In genomic region chr6:120482021-120482420, GRCm38 (mm10) we compare ENCODE assay signal across 19 mouse cellular contexts. TPM values are rescaled to one million over a fixed set of nuclear protein-coding genes. Genes with fewer than 3 reads are reported as not detected.
DNase-seq lines count a peak whose midpoint lies in the region; ATAC-seq and TF ChIP-seq lines count a peak whose summit lies in the region.
"Had no signal": no experiment of that assay in that cellular context is flagged by ENCODE, and none has a peak within 500 bp of the region (broad histone marks: within the 10 kb centered on the region; RNA-seq: fewer than 3 reads in every experiment).

No protein-coding gene starts in this region.

- no peak for ATAC-seq in forebrain, embryonic 13.5 days
- ATAC-seq: forebrain, embryonic 15.5 days; forebrain, postnatal 0 days had no signal

- WGBS in bone marrow, adult 2 months = 91% methylated on average over 14 of the region's 14 CpGs
- WGBS in forebrain, embryonic 13.5 days = 92% methylated on average over 14 of the region's 14 CpGs

- H3K4me1 ChIP-seq in bone marrow, adult 2 months (ENCODE audit: control insufficient read depth, insufficient read depth, low read length) = peaks cover 16% of the 10 kb centered on the region
- peaks cover 13% of the 10 kb centered on the region; the same call in 1 of the 2 replicates for H3K4me1 ChIP-seq in embryonic fibroblast, embryonic 13.5 days (ENCODE audit: control insufficient read depth, insufficient read depth, low read length)
- 0 out of 2 replicates have a peak, but pooled peaks cover 3% of the 10 kb centered on the region for H3K4me1 ChIP-seq in forebrain, embryonic 13.5 days
- H3K4me1 ChIP-seq: embryonic facial prominence, embryonic 10.5 days; embryonic facial prominence, embryonic 12.5 days had no signal

- no peak for TF ChIP-seq CTCF in left cerebral cortex, adult 2 months (IDR thresholded peaks at IDR 0.05)
- TF ChIP-seq CTCF in bone marrow, adult 2 months (IDR thresholded peaks at IDR 0.05; ENCODE audit: control insufficient read depth, insufficient read depth, low read length) = no peak
- no peak for TF ChIP-seq CTCF in embryonic fibroblast, embryonic 13.5 days (IDR thresholded peaks at IDR 0.05; ENCODE audit: borderline replicate concordance, insufficient read depth, low read length)

- no peak overlapping the region for H3K9ac ChIP-seq in forebrain, embryonic 13.5 days
- H3K9ac ChIP-seq: embryonic facial prominence, embryonic 12.5 days; forebrain, embryonic 12.5 days; forebrain, embryonic 15.5 days; forebrain, postnatal 0 days had no signal

- no peaks in the 10 kb centered on the region for H3K9me3 ChIP-seq in forebrain, embryonic 13.5 days (replicated peaks)
- H3K9me3 ChIP-seq: embryonic facial prominence, embryonic 10.5 days; embryonic facial prominence, embryonic 12.5 days; forebrain, embryonic 10.5 days; forebrain, embryonic 12.5 days; forebrain, embryonic 15.5 days had no signal

- no peak for DNase-seq in left cerebral cortex, adult 2 months (ENCODE audit: extremely low spot score in 1 of 2, low spot score in 2 of 2)
- DNase-seq in left cerebral cortex, postnatal 14 days (ENCODE audit: low spot score in 2 of 2) = no peak
- DNase-seq: adrenal gland, adult 2 months; adrenal gland, postnatal 25 days; cerebellum, adult 11-12 months; cerebellum, adult 2 months; cerebellum, adult 9-10 months; cerebellum, postnatal 25 days; forebrain, postnatal 0 days had no signal

- no peak overlapping the region for H3K4me2 ChIP-seq in forebrain, embryonic 13.5 days
- H3K4me2 ChIP-seq: embryonic facial prominence, embryonic 12.5 days; forebrain, embryonic 12.5 days; forebrain, embryonic 15.5 days had no signal

- H3K36me3 ChIP-seq in forebrain, embryonic 13.5 days (ENCODE audit: poor library complexity, severe bottlenecking) = peaks cover 11% of the 10 kb centered on the region; the same call in 1 of the 2 replicates

- H3K27ac ChIP-seq in left cerebral cortex, adult 2 months = peak overlapping the region; percentile 85
- peak overlapping the region; percentile 23; the same call in 1 of the 2 replicates for H3K27ac ChIP-seq in bone marrow, adult 2 months (ENCODE audit: control insufficient read depth, insufficient read depth, low read depth, low read length, poor library complexity)
- H3K27ac ChIP-seq in embryonic fibroblast, embryonic 13.5 days (ENCODE audit: insufficient read depth, low read length) = 0 out of 2 replicates have a peak overlapping the region, but pooled peaks have one; percentile 15
- no peak overlapping the region for H3K27ac ChIP-seq in forebrain, embryonic 13.5 days
- H3K27ac ChIP-seq: embryonic facial prominence, embryonic 10.5 days; embryonic facial prominence, embryonic 12.5 days; forebrain, embryonic 10.5 days; forebrain, embryonic 12.5 days; forebrain, embryonic 15.5 days had no signal

- no peaks in the 10 kb centered on the region for H3K27me3 ChIP-seq in forebrain, embryonic 13.5 days
- H3K27me3 ChIP-seq: embryonic facial prominence, embryonic 12.5 days; forebrain, embryonic 15.5 days had no signal

- 0 out of 2 replicates have a peak, but pooled peaks have one; percentile 25 for TF ChIP-seq POLR2A in bone marrow, adult 2 months (IDR thresholded peaks at IDR 0.05; ENCODE audit: borderline replicate concordance, control insufficient read depth, low read depth, low read length)
- no peak for TF ChIP-seq POLR2A in embryonic fibroblast, embryonic 13.5 days (IDR thresholded peaks at IDR 0.05; ENCODE audit: low read depth, low read length)

- H3K4me3 ChIP-seq in left cerebral cortex, adult 2 months = no peak overlapping the region
- no peak overlapping the region for H3K4me3 ChIP-seq in bone marrow, adult 2 months (replicated peaks; ENCODE audit: control insufficient read depth, low read depth, low read length)
- H3K4me3 ChIP-seq in embryonic fibroblast, embryonic 13.5 days (ENCODE audit: insufficient read depth, low read length) = no peak overlapping the region
- no peak overlapping the region for H3K4me3 ChIP-seq in forebrain, embryonic 13.5 days
- H3K4me3 ChIP-seq: embryonic facial prominence, embryonic 10.5 days; embryonic facial prominence, embryonic 12.5 days; erythroblast, embryonic 14.5 days; forebrain, embryonic 10.5 days; forebrain, embryonic 12.5 days; forebrain, embryonic 15.5 days had no signal

- intact Hi-C loops in left cerebral cortex, adult 2 months (cut with DNase I) = loop anchor here (5.0 kb wide), 1 partner anchor 40 kb away; no protein-coding TSS in a partner anchor
- intact Hi-C loops in left cerebral cortex, postnatal 14 days (cut with DNase I) = no loop called here

RNA-seq across cellular contexts. Expression of gene Tmem121b, which starts 11.6 kb away (rescaled TPM):
- total RNA-seq in left cerebral cortex, adult 2 months (2021) = 10 to 100 TPM; 56.1 to 57.4 TPM
- 10 to 100 TPM; 71.2 to 75.7 TPM for total RNA-seq in left cerebral cortex, postnatal 14 days (2021)
- polyA plus RNA-seq in bone marrow, adult 2 months (2011; ENCODE audit: insufficient read depth, insufficient read length, low replicate concordance, missing spikeins) = not detected in 2 replicates
- 0.11 TPM in 1 of 2 replicates, not detected in the other for polyA plus RNA-seq in embryonic fibroblast, embryonic 13.5 days (2011; ENCODE audit: insufficient read length, low read depth, missing spikeins)
- 2.0 and 2.3 TPM in 2 replicates for polyA plus RNA-seq in forebrain, embryonic 13.5 days (2015; fragmentation: Nextera tagmentation; extraction: Ambion mirVana)
- total RNA-seq: adrenal gland, postnatal 25 days; MEL had no signal
- polyA plus RNA-seq: erythroblast, embryonic 14.5 days had no signal

RNA-seq across cellular contexts. Expression of gene Il17ra, which starts 19.0 kb away (rescaled TPM):
- 10 to 100 TPM; 14.8 to 19.7 TPM for total RNA-seq in left cerebral cortex, adult 2 months (2021)
- 1 to 10 TPM; 7.4 to 9.1 TPM for total RNA-seq in left cerebral cortex, postnatal 14 days (2021)
- 31.9 and 57.8 TPM in 2 replicates for polyA plus RNA-seq in bone marrow, adult 2 months (2011; ENCODE audit: insufficient read depth, insufficient read length, low replicate concordance, missing spikeins)
- polyA plus RNA-seq in embryonic fibroblast, embryonic 13.5 days (2011; ENCODE audit: insufficient read length, low read depth, missing spikeins) = 11.7 and 13.3 TPM in 2 replicates
- 4.4 and 5.2 TPM in 2 replicates for polyA plus RNA-seq in forebrain, embryonic 13.5 days (2015; fragmentation: Nextera tagmentation; extraction: Ambion mirVana)

RNA-seq across cellular contexts. Expression of gene Hdhd5, which starts 49.1 kb away (rescaled TPM):
- total RNA-seq in left cerebral cortex, adult 2 months (2021) = 10 to 100 TPM; 35.2 to 41.0 TPM
- total RNA-seq in left cerebral cortex, postnatal 14 days (2021) = 10 to 100 TPM; 34.4 to 34.9 TPM
- 17.1 and 25.3 TPM in 2 replicates for polyA plus RNA-seq in bone marrow, adult 2 months (2011; ENCODE audit: insufficient read depth, insufficient read length, low replicate concordance, missing spikeins)
- 8.5 and 10.9 TPM in 2 replicates for polyA plus RNA-seq in embryonic fibroblast, embryonic 13.5 days (2011; ENCODE audit: insufficient read length, low read depth, missing spikeins)
- polyA plus RNA-seq in forebrain, embryonic 13.5 days (2015; fragmentation: Nextera tagmentation; extraction: Ambion mirVana) = 15.7 and 16.6 TPM in 2 replicates
